Mouse (Mus musculus): ENCODE measurements around the gene Col11a2. TPM values are rescaled to one million over a fixed set of nuclear protein-coding genes. Genes with fewer than 3 reads are reported as not detected.

Gene Col11a2
- polyA plus RNA-seq, 1 experiment from 2014 or later: 1.0 TPM

GRCm38 (mm10) chr17:34087386-34087785 lies 48.1 kb downstream of the Col11a2 start:
- peaks cover 5% of the 10 kb centered on the region for H3K4me1 ChIP-seq
- no peaks in the 10 kb centered on the region for H3K36me3 ChIP-seq
- no peak overlapping the region for H3K4me3 ChIP-seq
- no peak for DNase-seq (ENCODE audit: low spot score)
- H3K27me3 ChIP-seq (ENCODE audit: insufficient read depth, poor library complexity, severe bottlenecking): peaks cover 14% of the 10 kb centered on the region
- H3K27ac ChIP-seq: no peak overlapping the region
- no peaks in the 10 kb centered on the region for H3K9me3 ChIP-seq
- 51% methylated on average over 2 of the region's 2 CpGs for WGBS

DNA sequence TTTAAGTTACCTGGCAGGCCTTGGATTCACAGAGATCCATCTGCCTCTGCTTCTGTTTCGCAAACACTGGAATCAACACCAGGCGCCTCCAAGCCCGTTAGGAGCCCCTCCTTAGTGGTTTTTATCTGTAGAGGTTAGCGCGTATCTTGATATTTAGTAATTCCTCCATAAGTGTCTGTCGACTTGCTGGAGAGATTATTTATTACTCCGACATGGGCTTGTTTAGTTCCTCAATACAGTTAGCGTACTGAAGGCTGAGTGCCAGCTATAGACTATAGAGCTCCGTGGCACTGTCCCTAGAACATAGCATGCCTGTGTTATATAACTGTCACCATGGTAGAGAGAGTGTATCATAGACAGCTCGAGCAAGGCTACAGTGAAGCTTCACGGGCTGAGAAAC lies 48.9 kb downstream of the Col11a2 start:
- 73% methylated on average over 11 of the region's 11 CpGs for WGBS
- H3K27me3 ChIP-seq (ENCODE audit: insufficient read depth, poor library complexity, severe bottlenecking): peaks cover 14% of the 10 kb centered on the region
- H3K9me3 ChIP-seq: no peaks in the 10 kb centered on the region
- no peak overlapping the region for H3K4me3 ChIP-seq
- H3K4me1 ChIP-seq: peaks cover 12% of the 10 kb centered on the region
- no peaks in the 10 kb centered on the region for H3K36me3 ChIP-seq
- no peak for DNase-seq (ENCODE audit: low spot score)
- H3K27ac ChIP-seq: no peak overlapping the region

GRCm38 (mm10) chr17:34090923-34091322 lies 51.7 kb downstream of the Col11a2 start:
- Histone ChIP-seq H3K27ac (no peak overlapping the region), H3K4me1 (peaks cover 24% of the 10 kb centered on the region), H3K9me3 (no peaks in the 10 kb centered on the region), H3K27me3 (ENCODE audit: insufficient read depth, poor library complexity, severe bottlenecking) (no peaks in the 10 kb centered on the region; the same call in 1 of the 2 replicates), H3K36me3 (no peaks in the 10 kb centered on the region), H3K4me3 (no peak overlapping the region)
- 52% methylated on average over 7 of the region's 7 CpGs for WGBS
- DNase-seq (ENCODE audit: low spot score): no peak

GRCm38 (mm10) chr17:34092197-34092875 lies 53.1 kb downstream of the Col11a2 start, which contains the start of gene H2-Oa:
TSS of gene H2-Oa (plus strand) at chr17:34092340.
- H3K27ac ChIP-seq: peak within 1 kb of the TSS; percentile 49; the same call in 1 of the 2 replicates
- H3K4me3 ChIP-seq: 0 out of 2 replicates have a peak within 1 kb of the TSS, but pooled peaks have one; percentile 20
- no peaks in the 10 kb centered on the region for H3K9me3 ChIP-seq
- no peaks in the 10 kb centered on the region for H3K36me3 ChIP-seq
- H3K27me3 ChIP-seq (ENCODE audit: insufficient read depth, poor library complexity, severe bottlenecking): no peaks in the 10 kb centered on the region; the same call in 1 of the 2 replicates
- 29% methylated on average over 11 of the region's 11 CpGs for WGBS
- H3K4me1 ChIP-seq: peaks cover 24% of the 10 kb centered on the region
- DNase-seq (ENCODE audit: low spot score): no peak

- H3K9me3 ChIP-seq: no peaks in the 10 kb centered on the region
- 0 out of 2 replicates have a peak overlapping the region, but pooled peaks have one; percentile 17 for H3K27ac ChIP-seq
- peak overlapping the region; percentile 25; the same call in 1 of the 2 replicates for H3K4me3 ChIP-seq
- 26% methylated on average over 7 of the region's 7 CpGs for WGBS
- H3K27me3 ChIP-seq (ENCODE audit: insufficient read depth, poor library complexity, severe bottlenecking): no peaks in the 10 kb centered on the region; the same call in 1 of the 2 replicates
- peak; percentile 94 for DNase-seq (ENCODE audit: low spot score)
- peaks cover 24% of the 10 kb centered on the region for H3K4me1 ChIP-seq
- no peaks in the 10 kb centered on the region for H3K36me3 ChIP-seq
Measured at GRCm38 (mm10) chr17:34093199-34093874, 54.1 kb downstream of the Col11a2 start.

- Histone ChIP-seq H3K27ac (no peak overlapping the region), H3K36me3 (no peaks in the 10 kb centered on the region), H3K9me3 (no peaks in the 10 kb centered on the region), H3K4me1 (peaks cover 24% of the 10 kb centered on the region), H3K4me3 (no peak overlapping the region), H3K27me3 (ENCODE audit: insufficient read depth, poor library complexity, severe bottlenecking) (no peaks in the 10 kb centered on the region; the same call in 1 of the 2 replicates)
- WGBS: 78% methylated on average over 27 of the region's 27 CpGs
- no peak for DNase-seq (ENCODE audit: low spot score)
Measured at GRCm38 (mm10) chr17:34094283-34095035, 55.2 kb downstream of the Col11a2 start.

DNA sequence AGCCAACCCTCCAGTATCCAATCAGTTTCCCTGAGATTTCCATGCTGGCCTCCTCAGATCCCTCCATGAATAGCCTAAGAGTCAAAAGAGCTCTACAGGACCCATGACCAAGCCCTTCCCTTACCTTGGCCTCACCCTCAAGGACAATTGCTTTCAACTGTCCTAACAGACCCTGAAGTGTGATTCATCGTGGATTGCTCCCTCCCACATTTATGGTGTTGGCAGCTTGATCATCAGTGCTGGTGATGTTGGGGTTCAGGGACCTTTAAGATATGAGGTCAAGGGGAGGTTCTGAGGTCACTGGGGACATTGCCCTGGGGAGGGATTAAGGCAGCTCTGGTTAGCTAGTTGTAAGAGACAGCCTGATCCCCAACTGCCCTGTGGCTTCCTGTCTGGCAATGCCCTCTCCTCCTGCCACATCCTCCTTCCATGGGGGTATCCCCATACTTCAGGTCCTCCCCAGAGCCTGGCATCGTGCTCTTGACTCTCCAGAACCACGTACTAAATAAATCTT lies 57.3 kb downstream of the Col11a2 start:
- DNase-seq (ENCODE audit: low spot score): no peak

GRCm38 (mm10) chr17:34097272-34097671 lies 58.0 kb downstream of the Col11a2 start:
- H3K27ac ChIP-seq: no peak overlapping the region
- H3K36me3 ChIP-seq: no peaks in the 10 kb centered on the region
- no peak for DNase-seq (ENCODE audit: low spot score)
- H3K9me3 ChIP-seq: no peaks in the 10 kb centered on the region
- peaks cover 15% of the 10 kb centered on the region for H3K27me3 ChIP-seq (ENCODE audit: insufficient read depth, poor library complexity, severe bottlenecking)
- H3K4me1 ChIP-seq: peaks cover 26% of the 10 kb centered on the region
- 65% methylated on average over 5 of the region's 5 CpGs for WGBS
- no peak overlapping the region for H3K4me3 ChIP-seq

More for the DNA sequence above, 57.3 kb downstream of the Col11a2 start:
- Histone ChIP-seq H3K27me3 (ENCODE audit: insufficient read depth, poor library complexity, severe bottlenecking) (peaks cover 15% of the 10 kb centered on the region), H3K9me3 (no peaks in the 10 kb centered on the region), H3K4me3 (no peak overlapping the region), H3K4me1 (peaks cover 28% of the 10 kb centered on the region), H3K27ac (no peak overlapping the region), H3K36me3 (no peaks in the 10 kb centered on the region)
- WGBS: 73% methylated on average over 3 of the region's 3 CpGs

- 54% methylated on average over 10 of the region's 10 CpGs for WGBS
Measured at GRCm38 (mm10) chr17:34098709-34099479, 59.7 kb downstream of the Col11a2 start.

DNA sequence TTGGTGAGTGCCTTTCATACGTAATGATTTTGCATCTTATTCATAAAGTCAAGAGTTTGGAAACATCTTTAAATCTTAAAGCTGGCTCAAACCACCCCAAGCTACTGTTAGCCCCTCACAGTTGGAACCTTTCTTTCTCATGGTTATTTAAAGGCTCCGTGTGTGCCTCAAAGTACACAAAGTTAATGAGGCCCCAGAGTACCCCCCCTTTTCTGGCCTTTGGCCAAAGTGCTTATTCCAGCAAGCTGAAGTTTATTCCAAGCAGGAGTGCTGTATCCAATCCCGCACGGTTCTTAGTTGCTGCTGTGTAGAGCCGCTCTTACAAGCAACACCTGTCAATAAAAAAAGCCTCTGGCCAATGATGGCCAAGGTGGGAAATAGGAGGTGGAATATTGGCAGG lies 60.3 kb downstream of the Col11a2 start:
- WGBS: 72% methylated on average over 5 of the region's 5 CpGs
- no peak overlapping the region for H3K27ac ChIP-seq
- no peak overlapping the region for H3K4me3 ChIP-seq
- no peaks in the 10 kb centered on the region for H3K9me3 ChIP-seq
- no peak for DNase-seq (ENCODE audit: low spot score)
- H3K4me1 ChIP-seq: peaks cover 7% of the 10 kb centered on the region; the same call in 1 of the 2 replicates
- H3K36me3 ChIP-seq: no peaks in the 10 kb centered on the region
- H3K27me3 ChIP-seq (ENCODE audit: insufficient read depth, poor library complexity, severe bottlenecking): peaks cover 15% of the 10 kb centered on the region

More at GRCm38 (mm10) chr17:34098709-34099479, 59.7 kb downstream of the Col11a2 start:
- H3K27me3 ChIP-seq (ENCODE audit: insufficient read depth, poor library complexity, severe bottlenecking): peaks cover 15% of the 10 kb centered on the region
- H3K4me1 ChIP-seq: peaks cover 11% of the 10 kb centered on the region
- H3K27ac ChIP-seq: no peak overlapping the region
- no peak overlapping the region for H3K4me3 ChIP-seq
- DNase-seq (ENCODE audit: low spot score): no peak
- H3K9me3 ChIP-seq: no peaks in the 10 kb centered on the region
- no peaks in the 10 kb centered on the region for H3K36me3 ChIP-seq

- no peak for DNase-seq (ENCODE audit: low spot score)
- H3K27me3 ChIP-seq (ENCODE audit: insufficient read depth, poor library complexity, severe bottlenecking): peaks cover 15% of the 10 kb centered on the region
- no peaks in the 10 kb centered on the region for H3K9me3 ChIP-seq
- peaks cover 7% of the 10 kb centered on the region; the same call in 1 of the 2 replicates for H3K4me1 ChIP-seq
- H3K36me3 ChIP-seq: no peaks in the 10 kb centered on the region
- H3K27ac ChIP-seq: no peak overlapping the region
- H3K4me3 ChIP-seq: no peak overlapping the region
- 24% methylated on average over 5 of the region's 5 CpGs for WGBS
Measured at GRCm38 (mm10) chr17:34101185-34101584, 61.9 kb downstream of the Col11a2 start.

- Histone ChIP-seq H3K9me3 (no peaks in the 10 kb centered on the region), H3K36me3 (no peaks in the 10 kb centered on the region), H3K4me1 (peaks cover 7% of the 10 kb centered on the region; the same call in 1 of the 2 replicates), H3K27ac (no peak overlapping the region), H3K27me3 (ENCODE audit: insufficient read depth, poor library complexity, severe bottlenecking) (peaks cover 15% of the 10 kb centered on the region), H3K4me3 (peak overlapping the region; percentile 34; the same call in 1 of the 2 replicates)
- peak; percentile 95 for DNase-seq (ENCODE audit: low spot score)
- 6% methylated on average over 12 of the region's 12 CpGs for WGBS
Measured at GRCm38 (mm10) chr17:34101604-34102032, 62.4 kb downstream of the Col11a2 start.

All from heart, embryonic 10.5 days (tissue).